Mouse (Mus musculus) liver, postnatal 0 days (tissue): ENCODE results near the gene Mettl1.

Experiments used
- CTCF ChIP-seq: sonication (generic); IDR thresholded peaks from 2 replicates; pipeline ENCODE4 v1.5.1; 2016; ENCODE audit warnings: antibody characterized with exemption, low read depth
- EP300 ChIP-seq: IDR thresholded peaks from 2 replicates; pipeline ENCODE4 v1.6.1; 2016; ENCODE audit warnings: antibody characterized with exemption, low read depth, mild to moderate bottlenecking

GRCm38 (mm10) chr10:127030336-127031296 lies 10.6 kb upstream of the Mettl1 start, which contains the start of gene Tsfm:
- TF ChIP-seq CTCF: peak; percentile 99
- no peak for TF ChIP-seq EP300
